Mouse (Mus musculus): ENCODE measurements around the gene B4gat1.
"Not testable (repeated sequence)": the region's sequence is repeated elsewhere in the genome, so short reads cannot be mapped to it uniquely, and the experiment has no call there.

The B4gat1 gene

DNA sequence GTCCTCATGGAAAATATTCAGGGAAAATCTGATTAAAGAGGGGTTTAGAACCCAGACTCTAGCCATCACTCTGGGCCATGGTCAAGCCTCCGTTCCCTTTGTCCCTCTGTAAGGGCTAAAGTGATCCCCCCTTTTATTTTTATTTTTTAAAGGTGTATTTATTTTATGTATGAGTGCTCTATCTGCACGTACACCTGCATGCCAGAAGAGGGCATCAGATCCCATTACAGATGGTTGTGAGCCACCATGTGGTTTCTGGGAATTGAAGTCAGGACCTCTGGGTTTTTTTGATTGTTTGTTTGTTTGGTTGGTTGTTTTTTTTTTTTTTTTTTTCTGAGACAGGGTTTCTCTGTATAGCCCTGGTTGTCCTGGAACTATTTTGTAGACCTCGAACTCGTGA lies 47.9 kb downstream of the B4gat1 start:
- DNase-seq = not testable (repeated sequence)

DNA sequence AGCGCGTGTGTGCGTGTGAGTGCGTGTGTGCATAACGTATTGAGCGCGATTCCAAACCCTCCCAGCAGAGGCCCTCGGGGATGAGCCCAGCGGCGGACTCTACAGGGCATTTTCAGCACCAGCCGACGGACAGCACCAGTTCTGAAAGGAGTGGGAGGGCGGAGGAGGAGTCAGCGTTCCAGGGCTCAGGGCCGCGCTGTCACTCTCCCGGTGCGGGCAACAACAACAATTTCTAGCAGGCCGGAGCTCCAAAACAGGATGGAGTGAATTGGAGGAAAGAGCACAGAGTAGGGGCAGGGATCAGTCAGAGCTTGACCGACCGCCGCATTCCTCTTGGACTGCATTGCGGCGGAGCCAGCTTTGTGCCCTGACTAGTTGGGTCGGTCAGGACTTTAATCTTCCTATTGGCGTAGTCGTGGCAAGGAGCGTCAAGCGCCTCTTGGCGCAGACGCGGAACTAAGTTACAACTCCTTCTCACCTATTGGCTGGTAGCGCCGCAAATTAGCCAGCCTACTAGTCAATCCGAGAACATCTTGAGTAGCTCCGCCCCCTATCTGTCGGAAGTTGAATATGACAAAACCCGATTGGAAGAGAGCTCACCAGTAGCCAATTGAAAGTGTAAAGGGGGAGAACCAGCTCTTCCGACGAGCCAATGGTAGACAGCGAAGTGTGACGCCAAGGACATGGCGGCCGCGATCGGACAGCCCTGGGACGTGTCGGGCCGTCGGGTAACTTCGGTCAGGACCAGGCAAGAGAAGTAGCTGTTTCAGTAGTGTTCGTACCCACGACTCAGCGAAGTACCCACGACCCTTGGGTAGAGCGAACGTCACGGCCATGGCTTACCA lies 49.5 kb downstream of the B4gat1 start, which contains the start of gene Yif1a:
Gene Yif1a (plus strand): TSS at position 655 of the 845 bp plus-strand sequence.
- DNase-seq = peak; percentile 92

DNA sequence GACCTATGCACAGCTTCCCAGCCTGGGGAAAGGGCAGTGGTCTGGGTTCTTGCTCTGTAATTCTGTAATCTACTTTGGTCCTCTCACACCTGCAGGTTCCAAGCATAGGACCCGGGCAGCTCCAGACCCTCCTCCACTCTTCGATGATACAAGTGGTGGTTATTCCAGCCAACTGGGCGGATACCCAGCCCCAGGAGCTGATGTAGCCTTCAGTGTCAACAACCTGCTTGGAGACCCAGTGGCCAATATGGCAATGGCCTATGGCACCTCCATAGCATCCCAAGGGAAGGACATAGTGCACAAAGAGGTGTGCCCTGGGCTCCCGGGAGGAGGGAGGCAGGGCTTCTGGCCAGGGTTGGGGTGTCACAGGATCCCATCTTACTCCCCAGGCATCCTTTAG lies 50.7 kb downstream of the B4gat1 start:
- no peak for DNase-seq
